Mouse (Mus musculus): ENCODE results near the gene Amh.

DNA sequence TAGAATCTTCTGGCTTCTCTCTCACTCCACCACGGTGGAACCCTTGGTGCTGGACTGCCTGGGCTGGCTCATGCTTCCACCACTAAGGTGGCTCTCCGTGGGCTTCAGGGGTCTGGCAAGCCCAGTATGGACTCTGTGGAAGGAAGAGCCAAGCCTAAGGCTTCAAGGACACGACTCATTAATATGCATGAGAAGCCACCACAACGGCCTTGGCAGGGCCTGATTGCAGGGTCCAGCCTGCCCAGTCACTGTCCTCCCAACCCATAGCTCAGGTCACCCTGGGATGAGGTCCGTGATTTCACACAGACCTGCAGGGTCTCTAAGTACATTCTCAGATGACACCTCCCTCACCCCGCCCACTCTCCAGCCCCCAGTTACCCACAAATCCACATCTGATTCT is 34.8 kb downstream of the Amh start:
- TF ChIP-seq CTCF (conservative IDR thresholded peaks at IDR 0.05; ENCODE audit: insufficient read depth, insufficient read length, low read depth, low read length) (no peak), POLR2A (IDR thresholded peaks at IDR 0.05; ENCODE audit: low read depth, low read length) (no peak)

All from kidney, adult 2 months (tissue).